Mouse (Mus musculus) midbrain, postnatal 0 days (tissue): ENCODE results near the gene Styx. TPM values are rescaled to one million over a fixed set of nuclear protein-coding genes. Genes with fewer than 3 reads are reported as not detected.

Experiments used
- ATAC-seq: fragments of 200-750 bp; cut with Nextera tagmentation; 2 replicates; pipeline ENCODE4 v1.8.0; 2017; ENCODE audit warnings: moderate number of reproducible peaks, mild to moderate bottlenecking, moderate TSS enrichment, moderate library complexity; ENCODE audit not compliant: low FRiP score
- DNase-seq: peaks from one replicate; pipeline ENCODE4 v3.0.0-alpha.2; 2015; ENCODE audit warnings: low spot score
- H3K27ac ChIP-seq: fragments of 300-500 bp; sonication (generic); 2 replicates; pipeline ENCODE4 v1.5.1; 2014; ENCODE audit warnings: low read depth, mild to moderate bottlenecking, low read length, mixed read lengths
- H3K27me3 ChIP-seq: fragments of 300-500 bp; sonication (generic); 2 replicates; pipeline ENCODE4 v1.6.1; 2014; ENCODE audit warnings: low read length, control low read depth, mixed read lengths; ENCODE audit not compliant: insufficient read depth
- H3K36me3 ChIP-seq: fragments of 300-500 bp; sonication (generic); 2 replicates; pipeline ENCODE4 v1.6.1; 2014; ENCODE audit warnings: low read length, control low read depth, mixed read lengths; ENCODE audit not compliant: insufficient read depth
- H3K4me1 ChIP-seq: fragments of 300-500 bp; sonication (generic); 2 replicates; pipeline ENCODE4 v1.6.1; 2014; ENCODE audit warnings: mild to moderate bottlenecking, control low read depth, antibody characterized with exemption, low read length, mixed read lengths; ENCODE audit not compliant: insufficient read depth
- H3K4me2 ChIP-seq: fragments of 300-500 bp; sonication (generic); 2 replicates; pipeline ENCODE4 v1.6.1; 2014; ENCODE audit warnings: low read depth, mild to moderate bottlenecking, low read length, mixed read lengths; ENCODE audit not compliant: poor library complexity, severe bottlenecking
- H3K4me3 ChIP-seq: fragments of 300-500 bp; sonication (generic); 2 replicates; pipeline ENCODE4 v1.5.1; 2014; ENCODE audit warnings: low read depth, mild to moderate bottlenecking, low read length, moderate library complexity
- H3K9ac ChIP-seq: fragments of 300-500 bp; sonication (generic); replicated peaks from 2 replicates; pipeline ENCODE4 v1.6.1; 2014; ENCODE audit warnings: mild to moderate bottlenecking, low read length, moderate library complexity, mixed read lengths; ENCODE audit not compliant: poor library complexity, severe bottlenecking
- H3K9me3 ChIP-seq: fragments of 300-500 bp; sonication (generic); 2 replicates; pipeline ENCODE4 v1.6.1; 2016; ENCODE audit warnings: low read length, control low read depth
- CTCF ChIP-seq: IDR thresholded peaks from 2 replicates; pipeline ENCODE4 v1.5.1; 2016; ENCODE audit warnings: antibody characterized with exemption, mild to moderate bottlenecking
- WGBS: fragments of 180-500 bp; shearing (Covaris S2); extraction: QIAGEN DNeasy Blood & Tissue Kit; methylation state at CpG from one replicate; pipeline ENCODE4 v1.1.7; 2014; 5-methylcytosine and 5-hydroxymethylcytosine counted together
- polyA plus RNA-seq: library from polyadenylated mRNA; unstranded; fragments of >200 nt; fragmentation: Nextera tagmentation; extraction: Ambion mirVana; gene quantifications from 2 replicates; pipeline ENCODE4 v1.2.1, GENCODE M21; 2015
- total RNA-seq: library from RNA; depleted of rRNA; stranded (reverse); fragments of >200 nt; gene quantifications from 2 replicates; pipeline ENCODE4 v1.2.3, GENCODE M21; 2014

The Styx gene
- total and polyA plus RNA-seq, 2 experiments from 2014 or later, result 26.8 to 72.1 TPM

GRCm38 (mm10) chr14:45378771-45379170 lies 27.9 kb downstream of the Styx start:
- 94% methylated on average over 3 of the region's 3 CpGs for WGBS
- Histone ChIP-seq H3K4me1 (no peaks in the 10 kb centered on the region), H3K9me3 (no peaks in the 10 kb centered on the region), H3K4me2 (no peak overlapping the region), H3K27ac (no peak overlapping the region), H3K9ac (no peak overlapping the region), H3K27me3 (no peaks in the 10 kb centered on the region), H3K4me3 (no peak overlapping the region), H3K36me3 (peaks cover 12% of the 10 kb centered on the region)
- no peak for TF ChIP-seq CTCF
- DNase-seq (no peak), ATAC-seq (no peak)

GRCm38 (mm10) chr14:45380756-45381155 lies 29.9 kb downstream of the Styx start:
- no peak overlapping the region for H3K4me2 ChIP-seq
- WGBS, result 81% methylated on average over 6 of the region's 6 CpGs
- H3K27me3 ChIP-seq, result no peaks in the 10 kb centered on the region
- DNase-seq, result no peak
- ATAC-seq, result no peak
- H3K4me1 ChIP-seq, result no peaks in the 10 kb centered on the region
- H3K9me3 ChIP-seq, result no peaks in the 10 kb centered on the region
- H3K9ac ChIP-seq, result no peak overlapping the region
- no peak for TF ChIP-seq CTCF
- peaks cover 12% of the 10 kb centered on the region for H3K36me3 ChIP-seq
- no peak overlapping the region for H3K4me3 ChIP-seq
- H3K27ac ChIP-seq, result no peak overlapping the region

GRCm38 (mm10) chr14:45382912-45383311 lies 32.0 kb downstream of the Styx start:
- Histone ChIP-seq H3K4me2 (no peak overlapping the region), H3K27me3 (no peaks in the 10 kb centered on the region), H3K4me3 (no peak overlapping the region), H3K4me1 (peaks cover 3% of the 10 kb centered on the region; the same call in 1 of the 2 replicates), H3K9me3 (no peaks in the 10 kb centered on the region), H3K27ac (no peak overlapping the region), H3K36me3 (peaks cover 12% of the 10 kb centered on the region), H3K9ac (no peak overlapping the region)
- ATAC-seq, result no peak
- no peak for DNase-seq
- TF ChIP-seq CTCF, result peak; percentile 56
- 81% methylated on average over 4 of the region's 4 CpGs for WGBS

GRCm38 (mm10) chr14:45385596-45385995 lies 34.7 kb downstream of the Styx start:
- ATAC-seq (no peak), DNase-seq (no peak)
- Histone ChIP-seq H3K4me2 (no peak overlapping the region), H3K4me1 (peaks cover 3% of the 10 kb centered on the region; the same call in 1 of the 2 replicates), H3K27me3 (no peaks in the 10 kb centered on the region), H3K9ac (no peak overlapping the region), H3K27ac (no peak overlapping the region), H3K9me3 (no peaks in the 10 kb centered on the region), H3K4me3 (no peak overlapping the region), H3K36me3 (0 out of 2 replicates have a peak, but pooled peaks cover 3% of the 10 kb centered on the region)
- 94% methylated on average over 2 of the region's 2 CpGs for WGBS
- no peak for TF ChIP-seq CTCF

- no peak for TF ChIP-seq CTCF
- no peak for DNase-seq
- no peaks in the 10 kb centered on the region for H3K9me3 ChIP-seq
- H3K27ac ChIP-seq, result no peak overlapping the region
- no peak for ATAC-seq
- H3K4me2 ChIP-seq, result peak overlapping the region; percentile 79
- H3K36me3 ChIP-seq, result no peaks in the 10 kb centered on the region
- no peaks in the 10 kb centered on the region for H3K27me3 ChIP-seq
- no peak overlapping the region for H3K9ac ChIP-seq
- H3K4me3 ChIP-seq, result peak overlapping the region; percentile 70; the same call in 1 of the 2 replicates
- H3K4me1 ChIP-seq, result peaks cover 3% of the 10 kb centered on the region; the same call in 1 of the 2 replicates
- 19% methylated on average over 2 of the region's 2 CpGs for WGBS
Observed at GRCm38 (mm10) chr14:45387480-45387879, 36.6 kb downstream of the Styx start.

- ATAC-seq, result peak; percentile 96
- Histone ChIP-seq H3K27ac (peak overlapping the region; percentile 78), H3K4me3 (peak overlapping the region; percentile 70), H3K9ac (peak overlapping the region; percentile 83), H3K4me1 (peaks cover 3% of the 10 kb centered on the region; the same call in 1 of the 2 replicates), H3K27me3 (no peaks in the 10 kb centered on the region), H3K36me3 (no peaks in the 10 kb centered on the region), H3K4me2 (peak overlapping the region; percentile 79), H3K9me3 (no peaks in the 10 kb centered on the region)
- under 1% methylated on average over 70 of the region's 71 CpGs for WGBS
- TF ChIP-seq CTCF, result peak; percentile 34
- peak; percentile 89 for DNase-seq
Observed at GRCm38 (mm10) chr14:45388345-45389181, 37.7 kb downstream of the Styx start.
